Mouse (Mus musculus) brain, embryonic 14.5 days (tissue): Measurements from ENCODE around the gene Scn8a.

Source experiments
- CTCF ChIP-seq: fragments of 200-500 bp; IDR thresholded peaks from 2 replicates; pipeline ENCODE4 v1.5.1; 2012; ENCODE audit warnings: inconsistent platforms, mild to moderate bottlenecking, moderate library complexity, borderline replicate concordance; ENCODE audit not compliant: insufficient read depth, insufficient read length; ENCODE audit errors: extremely low read depth
- POLR2A ChIP-seq: fragments of 200-500 bp; IDR thresholded peaks from 2 replicates; pipeline ENCODE4 v1.6.1; 2012; ENCODE audit warnings: mild to moderate bottlenecking, inconsistent platforms, borderline replicate concordance; ENCODE audit not compliant: poor library complexity, insufficient read depth, insufficient read length, severe bottlenecking; ENCODE audit errors: extremely low read depth

DNA sequence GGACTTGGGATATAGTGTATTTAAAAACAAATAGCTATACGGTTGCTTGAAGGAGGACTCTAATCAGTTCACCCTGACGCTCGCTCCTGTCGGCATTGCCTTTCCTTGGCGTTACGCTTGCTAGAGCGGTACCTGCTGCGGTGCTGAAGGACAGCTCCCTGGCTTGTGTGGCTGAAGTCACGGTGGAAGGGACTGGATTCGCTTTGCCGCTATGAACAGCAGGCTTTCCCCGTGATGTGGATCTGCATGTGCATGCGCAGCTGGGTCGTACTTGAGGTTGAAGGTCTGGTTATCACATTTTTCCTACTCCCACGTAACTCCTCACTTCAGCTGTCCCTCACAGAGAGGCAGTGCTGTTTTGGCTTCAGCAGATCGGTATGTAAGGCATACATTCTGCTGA, 3.5 kb downstream of the Scn8a start:
- no peak for TF ChIP-seq CTCF
- no peak for TF ChIP-seq POLR2A
